Mouse (Mus musculus): ENCODE results near the gene Selplg.

The Selplg gene

DNA sequence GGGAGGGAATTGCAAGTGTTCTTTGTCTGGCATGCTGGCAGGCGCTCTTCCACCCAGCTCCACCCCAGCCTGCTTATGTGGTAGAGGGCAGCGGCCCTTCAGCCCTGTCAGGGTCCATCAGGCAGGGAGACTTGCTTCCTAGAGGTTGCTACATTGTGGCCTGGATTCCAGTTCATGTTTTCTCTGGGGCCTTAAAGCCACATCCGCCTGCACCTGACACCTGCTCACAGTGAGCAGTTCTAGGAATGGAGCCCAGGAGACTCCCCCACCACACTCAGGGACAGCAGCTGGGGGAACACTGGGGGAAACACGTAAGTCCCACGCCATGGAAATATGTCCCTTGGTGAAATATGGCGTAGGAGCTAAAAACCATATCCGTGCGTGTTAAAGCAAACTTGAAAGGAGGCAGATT, at the start of gene Selplg:
Gene Selplg, minus strand, starts transcription at position 155 of the 412 bp plus-strand sequence.
- no peak for DNase-seq

- no peak for DNase-seq
These were observed 48.7 kb upstream of the Selplg start for GRCm38 (mm10) chr5:113881136-113881535.

DNA sequence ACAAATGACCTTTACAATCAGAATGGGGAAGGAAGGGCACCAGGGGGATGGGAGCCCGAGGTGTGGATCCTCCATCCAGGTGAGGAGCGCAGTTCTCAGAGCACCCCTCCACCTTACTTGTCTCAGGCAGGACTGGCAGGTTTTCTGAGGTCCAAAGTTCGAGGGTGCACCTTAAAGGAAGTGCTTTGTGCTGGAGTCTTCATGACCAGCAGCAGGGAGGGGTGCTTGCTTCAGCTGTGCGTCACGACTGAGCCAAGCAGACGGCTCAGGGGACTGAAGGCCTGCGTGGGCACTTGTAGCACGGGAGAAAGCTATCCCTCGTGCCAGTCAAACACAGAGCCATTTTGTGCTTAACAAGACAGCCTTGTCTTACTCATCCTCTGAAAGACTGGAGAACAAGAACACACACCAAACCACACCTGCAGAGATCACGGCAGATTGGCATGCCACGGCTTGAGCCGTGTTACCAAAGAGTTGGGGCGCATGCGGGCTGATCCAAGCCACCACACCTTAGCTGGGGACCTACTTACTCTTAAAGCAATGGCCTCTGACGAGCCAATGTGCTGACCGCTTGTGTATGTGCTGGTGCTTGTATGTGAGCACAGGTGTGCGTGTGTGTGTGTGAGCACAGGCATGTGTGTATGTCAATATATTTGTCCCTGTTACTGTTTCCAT, 46.6 kb upstream of the Selplg start:
- DNase-seq, result no peak

GRCm38 (mm10) chr5:113877565-113877964, 45.1 kb upstream of the Selplg start:
- DNase-seq, result no peak

- DNase-seq, result no peak
These were observed 43.7 kb upstream of the Selplg start for GRCm38 (mm10) chr5:113876176-113876575.

- DNase-seq, result no peak
These were observed 43.2 kb upstream of the Selplg start for GRCm38 (mm10) chr5:113875625-113876024.

DNA sequence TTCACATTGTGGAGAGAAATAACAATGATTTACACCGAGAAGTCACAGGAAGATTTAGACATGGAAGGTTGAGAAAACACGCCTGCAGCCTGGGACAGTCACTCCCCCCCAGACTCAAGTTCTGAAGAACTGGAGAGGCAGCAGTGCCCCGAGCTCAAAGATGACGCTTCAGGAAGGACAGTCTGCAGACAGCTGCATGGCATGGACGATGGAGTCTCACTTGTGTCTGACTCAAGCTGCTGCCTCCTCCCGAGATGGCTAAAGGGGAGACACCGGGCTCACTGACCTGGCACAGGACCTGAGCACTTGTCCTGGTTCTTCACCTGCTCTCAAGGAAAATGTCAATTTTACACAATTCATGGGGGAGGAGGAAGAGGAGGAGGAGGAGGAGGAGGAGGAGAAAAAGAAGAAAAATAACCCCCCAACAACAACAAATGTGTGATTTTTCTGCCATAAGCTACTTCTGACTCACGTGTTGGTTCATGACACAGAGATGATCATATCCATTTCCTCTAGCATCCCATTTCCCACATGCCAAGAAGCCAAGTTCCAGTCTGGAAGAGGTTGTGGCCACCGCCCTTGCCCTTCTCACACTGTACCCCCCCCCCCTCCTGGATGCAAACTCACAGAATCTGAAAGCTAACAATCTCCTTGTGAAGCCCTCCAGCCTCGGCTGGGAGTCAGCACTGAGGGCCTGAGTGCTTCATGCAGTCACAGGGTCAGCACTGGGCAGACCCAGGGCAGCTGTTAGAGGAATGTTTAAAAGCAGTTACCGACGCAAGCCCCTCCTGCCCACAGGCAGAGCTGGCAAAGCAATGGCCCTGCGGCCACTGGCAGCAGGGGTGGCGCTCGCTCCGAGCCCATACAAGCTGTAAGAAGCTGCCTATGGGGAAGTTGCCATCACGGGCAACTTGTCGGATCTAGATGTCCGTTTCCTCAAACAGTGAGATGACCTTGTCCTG, 41.9 kb upstream of the Selplg start:
- no peak for DNase-seq

DNA sequence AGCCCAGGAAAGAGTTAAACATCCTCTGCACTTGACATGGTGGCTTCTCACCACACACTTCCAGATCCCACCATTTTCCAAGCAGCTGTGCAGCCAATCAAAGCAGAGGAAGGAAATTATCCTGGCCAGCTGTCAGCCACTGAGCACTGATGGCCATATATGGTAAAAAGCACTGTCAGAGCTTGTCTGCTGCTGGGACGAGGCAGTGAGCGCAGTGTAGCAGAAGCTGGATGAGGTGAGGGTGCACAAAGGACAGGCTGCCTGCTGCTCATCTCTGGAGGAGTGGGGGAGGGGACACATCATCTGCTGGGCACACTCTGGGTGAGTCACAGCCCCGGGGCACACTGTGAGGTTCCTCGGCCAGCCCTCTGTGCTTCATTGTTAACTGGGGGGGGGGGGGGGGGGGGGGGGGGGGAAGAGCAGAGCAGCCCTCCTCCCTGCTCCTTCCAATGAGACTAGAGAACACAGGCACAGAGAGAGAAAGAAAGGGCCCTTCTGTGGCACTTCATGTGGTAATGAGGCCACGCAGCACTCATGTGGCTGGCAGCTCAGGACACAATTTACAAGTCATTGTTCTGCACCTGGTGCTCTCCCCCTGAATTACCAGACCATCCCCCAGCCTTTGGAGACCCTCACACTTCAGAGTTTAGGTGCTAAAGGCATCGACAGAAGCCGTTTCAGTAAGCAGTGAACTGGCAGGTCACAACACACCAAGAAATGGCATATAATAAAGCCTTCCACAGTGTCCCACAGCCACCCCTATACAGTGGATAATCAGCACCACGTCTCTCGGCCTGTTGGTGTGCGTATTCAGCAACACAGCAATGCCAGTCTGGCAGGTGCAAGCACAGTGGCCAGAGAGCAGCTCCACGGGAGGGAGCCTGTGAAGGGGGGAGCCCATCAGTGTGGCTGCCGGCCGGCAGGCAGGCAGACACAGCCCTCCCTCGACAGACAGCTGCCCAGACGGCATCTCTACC, 40.8 kb upstream of the Selplg start:
- DNase-seq, result peak; percentile 61 to 79

- no peak for DNase-seq
These were observed 39.6 kb upstream of the Selplg start for GRCm38 (mm10) chr5:113871903-113872548.

- peak; percentile 30 to 65 for DNase-seq
These were observed 38.1 kb upstream of the Selplg start for GRCm38 (mm10) chr5:113870393-113871040.

DNA sequence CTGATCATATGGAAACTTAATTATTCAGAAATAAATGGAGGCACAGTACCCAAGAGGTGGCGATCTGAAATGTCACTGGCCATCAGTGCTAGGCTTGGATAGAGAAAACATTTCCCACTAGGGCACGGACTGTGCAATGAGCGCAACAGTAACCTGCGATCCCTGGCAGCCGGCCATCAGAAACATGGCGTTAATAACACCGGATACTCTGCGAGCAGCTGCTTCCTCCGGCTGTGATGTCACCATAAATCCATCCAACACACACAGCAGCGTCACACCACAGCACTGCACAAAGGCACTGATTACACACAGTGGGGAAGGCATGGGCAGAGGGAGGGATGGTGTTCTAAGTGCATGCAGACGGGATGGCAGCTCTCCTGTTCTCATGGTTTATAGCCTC, 36.7 kb upstream of the Selplg start:
- peak; percentile 88 to 91 for DNase-seq

- DNase-seq, result no peak
These were observed 32.5 kb upstream of the Selplg start for GRCm38 (mm10) chr5:113864992-113865391.

DNA sequence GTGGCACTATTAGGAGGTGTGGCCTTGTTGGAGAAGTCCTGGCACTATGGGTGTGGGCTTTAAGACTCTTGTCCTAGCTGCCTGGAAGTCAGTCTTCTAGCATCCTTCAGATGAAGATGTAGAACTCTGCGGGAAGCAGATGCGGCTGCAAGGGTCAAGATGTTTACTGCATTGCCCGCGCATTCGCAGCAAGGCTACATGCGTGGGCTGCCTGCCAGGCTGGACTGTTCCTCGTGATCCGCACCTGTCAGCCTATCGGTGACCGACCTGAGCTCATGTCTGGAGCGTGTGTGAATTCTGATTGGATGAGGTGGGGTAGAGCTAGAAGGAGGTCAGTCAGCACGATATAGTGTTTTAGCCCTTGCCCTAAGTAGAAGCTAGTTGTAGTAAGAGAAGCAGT, 31.6 kb upstream of the Selplg start:
- no peak for DNase-seq

GRCm38 (mm10) chr5:113862418-113862817, 30.0 kb upstream of the Selplg start:
- DNase-seq, result no peak

- peak in 1 of 2 experiments; percentile 41 for DNase-seq
These were observed 28.9 kb upstream of the Selplg start for GRCm38 (mm10) chr5:113861294-113861693.

- peak; percentile 65 to 80 for DNase-seq
These were observed 26.5 kb upstream of the Selplg start for GRCm38 (mm10) chr5:113858971-113859370.

GRCm38 (mm10) chr5:113858550-113858949, 26.1 kb upstream of the Selplg start:
- DNase-seq, result no peak

DNA sequence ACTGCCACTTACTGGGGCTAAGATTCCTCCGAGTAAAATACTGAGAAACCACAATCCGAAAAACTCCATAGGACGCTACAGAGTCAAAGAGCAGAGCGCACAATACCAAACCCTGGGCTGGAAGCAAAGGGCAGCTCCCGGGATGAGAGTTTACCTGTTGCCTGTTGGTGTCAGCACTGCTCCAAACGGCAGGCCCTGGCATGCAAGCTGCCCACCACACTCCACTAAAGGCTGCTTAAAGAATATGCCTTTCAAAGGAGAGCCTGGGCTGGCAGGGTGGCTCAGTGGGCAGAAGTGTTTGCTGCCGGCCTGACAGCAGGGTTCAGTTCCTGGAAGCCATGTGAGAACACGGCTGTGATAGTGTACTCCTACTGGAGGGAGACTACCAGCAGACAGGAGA, 25.2 kb upstream of the Selplg start:
- no peak for DNase-seq

GRCm38 (mm10) chr5:113856631-113857030, 24.2 kb upstream of the Selplg start:
- no peak for DNase-seq

DNA sequence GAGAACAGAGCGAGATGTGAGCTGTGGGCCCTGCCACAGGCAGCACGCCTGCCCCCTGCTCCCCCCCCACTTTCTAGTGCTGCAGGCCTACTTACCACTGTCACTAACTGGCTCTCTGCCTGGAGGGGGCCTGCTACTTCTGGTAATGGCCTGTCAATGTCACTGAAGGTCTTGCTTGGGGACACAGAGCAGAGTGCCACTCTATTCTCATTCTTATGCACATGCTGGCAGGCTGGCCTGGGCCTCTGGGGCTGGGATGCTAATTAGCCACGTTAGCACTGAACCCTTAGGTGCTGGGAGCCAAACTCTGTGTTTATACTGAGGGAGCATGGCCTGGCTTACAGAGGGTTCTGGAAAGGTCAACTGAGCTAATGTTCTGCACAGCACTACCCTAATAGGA, 23.3 kb upstream of the Selplg start:
- peak; percentile 63 to 83 for DNase-seq

GRCm38 (mm10) chr5:113855117-113855516, 22.7 kb upstream of the Selplg start:
- no peak for DNase-seq

- peak; percentile 86 to 88 for DNase-seq
These were observed 22.1 kb upstream of the Selplg start for GRCm38 (mm10) chr5:113854494-113854893.

Measured in kidney, postnatal 25 days (tissue).